Mouse (Mus musculus) stomach, postnatal 0 days (tissue): ENCODE measurements at regions not wholly inside any gene's neighbourhood (a gene's known extent, or its start where the extent isn't known, plus 50 kb on each side); places are given as distances from the start of the nearest gene placed in this dataset.

Experiments
- CTCF ChIP-seq: IDR thresholded peaks from 2 replicates; pipeline ENCODE4 v1.5.1; 2016; ENCODE audit warnings: antibody characterized with exemption, low read depth, mild to moderate bottlenecking, moderate library complexity
- EP300 ChIP-seq: optimal IDR thresholded peaks from 2 replicates; pipeline ENCODE3; 2016; ENCODE audit warnings: antibody characterized with exemption

GRCm38 (mm10) chr11:6766725-6767124, 70.7 kb downstream of the Gm11983 start:
- TF ChIP-seq EP300 (no peak), CTCF (no peak)
